Mouse (Mus musculus) T-cell, adult 2 months (primary cell): ENCODE measurements around the gene Tor3a.
"Not testable (repeated sequence)": the region's sequence is repeated elsewhere in the genome, so short reads cannot be mapped to it uniquely, and the experiment has no call there.

Experiments
- DNase-seq: peaks from one replicate; pipeline ENCODE4 v3.0.0; 2022; ENCODE audit warnings: low spot score

The Tor3a gene

GRCm38 (mm10) chr1:156671921-156672320 is 2.2 kb downstream of the Tor3a start:
- DNase-seq: no peak

GRCm38 (mm10) chr1:156669208-156669983 is 4.8 kb downstream of the Tor3a start:
- no peak for DNase-seq

- DNase-seq: no peak
Observed at GRCm38 (mm10) chr1:156668602-156669001, 5.6 kb downstream of the Tor3a start.

GRCm38 (mm10) chr1:156667141-156667926 is 6.8 kb downstream of the Tor3a start:
- no peak for DNase-seq

- no peak for DNase-seq
Observed at GRCm38 (mm10) chr1:156665777-156666176, 8.4 kb downstream of the Tor3a start.

- DNase-seq: not testable (repeated sequence)
Observed at GRCm38 (mm10) chr1:156660660-156661236, 13.4 kb downstream of the Tor3a start.

GRCm38 (mm10) chr1:156659906-156660659 is 14.1 kb downstream of the Tor3a start:
- DNase-seq: no peak

GRCm38 (mm10) chr1:156658676-156659075 is 15.5 kb downstream of the Tor3a start:
- no peak for DNase-seq

GRCm38 (mm10) chr1:156657523-156657922 is 16.6 kb downstream of the Tor3a start:
- DNase-seq: no peak

GRCm38 (mm10) chr1:156654735-156655530 is 19.2 kb downstream of the Tor3a start:
- no peak for DNase-seq

GRCm38 (mm10) chr1:156652189-156652822 is 21.9 kb downstream of the Tor3a start:
- DNase-seq: no peak

GRCm38 (mm10) chr1:156650631-156651030 is 23.5 kb downstream of the Tor3a start:
- DNase-seq: no peak

- DNase-seq: no peak
Observed at GRCm38 (mm10) chr1:156648705-156649104, 25.5 kb downstream of the Tor3a start.

GRCm38 (mm10) chr1:156645971-156646370 is 28.2 kb downstream of the Tor3a start:
- no peak for DNase-seq

- DNase-seq: no peak
Observed at GRCm38 (mm10) chr1:156644780-156645523, 29.2 kb downstream of the Tor3a start.

GRCm38 (mm10) chr1:156644061-156644460 is 30.1 kb downstream of the Tor3a start:
- DNase-seq: no peak

- DNase-seq: no peak
Observed at GRCm38 (mm10) chr1:156642813-156643212, 31.3 kb downstream of the Tor3a start.

- DNase-seq: no peak
Observed at GRCm38 (mm10) chr1:156641808-156642207, 32.3 kb downstream of the Tor3a start.

- no peak for DNase-seq
Observed at GRCm38 (mm10) chr1:156640577-156640976, 33.6 kb downstream of the Tor3a start.

GRCm38 (mm10) chr1:156639455-156639854 is 34.7 kb downstream of the Tor3a start:
- no peak for DNase-seq
